Mouse (Mus musculus) lung, adult 2 months (tissue): Measurements from ENCODE around the gene Atp8a2.

Experiments
- CTCF ChIP-seq: fragments of 200-500 bp; IDR thresholded peaks from 2 replicates; pipeline ENCODE4 v1.5.1; 2011; ENCODE audit warnings: mild to moderate bottlenecking, low read length, control low read depth; ENCODE audit not compliant: insufficient read depth
- POLR2A ChIP-seq: fragments of 200-500 bp; IDR thresholded peaks from 2 replicates; pipeline ENCODE4 v1.6.1; 2011; ENCODE audit warnings: low read depth, mild to moderate bottlenecking, control low read depth, low read length, borderline replicate concordance; ENCODE audit errors: extremely low read depth

- TF ChIP-seq POLR2A (no peak), CTCF (no peak)
These were observed 306.9 kb downstream of the Atp8a2 start for GRCm38 (mm10) chr14:59890107-59890506.
